Mouse (Mus musculus): ENCODE measurements around the gene Fbxo8.

GRCm38 (mm10) chr8:56564399-56565047 lies 13.6 kb downstream of the Fbxo8 start:
- TF ChIP-seq CTCF (IDR thresholded peaks at IDR 0.05; ENCODE audit: low read depth) (no peak), EP300 (IDR thresholded peaks at IDR 0.05; ENCODE audit: low read depth) (no peak)

All from heart, postnatal 0 days (tissue).